Mouse (Mus musculus) G1E (cell line): Measurements from ENCODE around the gene Sp100.

Source experiments
- CTCF ChIP-seq: IDR thresholded peaks from 2 replicates; pipeline ENCODE4 v1.5.1; 2012; ENCODE audit warnings: low read depth, low read length, inconsistent platforms, mixed read lengths
- GATA1 ChIP-seq: IDR thresholded peaks from 2 replicates; pipeline ENCODE4 v1.6.1; 2012; ENCODE audit warnings: borderline replicate concordance, low read length, inconsistent platforms, mixed read lengths
- GATA2 ChIP-seq: IDR thresholded peaks from 2 replicates; pipeline ENCODE4 v1.6.1; 2012; ENCODE audit warnings: low read depth, low read length, inconsistent platforms, borderline replicate concordance
- TAL1 ChIP-seq: conservative IDR thresholded peaks from 2 replicates; pipeline ENCODE4 v1.6.1; 2012; ENCODE audit warnings: low read depth, low read length, inconsistent platforms, mixed read lengths

DNA sequence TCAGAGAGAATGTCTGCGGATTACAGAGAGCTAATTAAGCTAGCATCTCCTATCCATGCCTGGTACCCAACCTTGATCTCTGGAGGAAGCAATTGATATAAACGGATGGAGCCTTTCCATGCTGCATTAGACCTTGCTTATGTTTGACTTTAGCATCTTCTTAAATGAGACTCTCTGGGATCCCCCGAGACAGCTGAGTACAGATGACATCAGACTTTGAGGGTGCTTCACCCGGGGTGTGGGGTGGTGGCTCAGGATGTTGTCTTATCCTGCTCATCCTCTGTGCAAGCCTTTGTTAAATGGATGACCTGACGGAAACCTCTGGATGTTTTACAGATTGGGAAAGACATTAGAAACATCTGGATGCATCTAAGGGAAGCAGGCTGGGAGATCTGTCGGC, 80.7 kb downstream of the Sp100 start:
- TF ChIP-seq CTCF = no peak
- no peak for TF ChIP-seq GATA1
- TF ChIP-seq GATA2 = no peak
- no peak for TF ChIP-seq TAL1
